Mouse (Mus musculus): ENCODE measurements around the gene Ltbp3. TPM values are rescaled to one million over a fixed set of nuclear protein-coding genes. Genes with fewer than 3 reads are reported as not detected.

The Ltbp3 gene
- total RNA-seq, 2 experiments from 2014 or later = 241 to 252 TPM

DNA sequence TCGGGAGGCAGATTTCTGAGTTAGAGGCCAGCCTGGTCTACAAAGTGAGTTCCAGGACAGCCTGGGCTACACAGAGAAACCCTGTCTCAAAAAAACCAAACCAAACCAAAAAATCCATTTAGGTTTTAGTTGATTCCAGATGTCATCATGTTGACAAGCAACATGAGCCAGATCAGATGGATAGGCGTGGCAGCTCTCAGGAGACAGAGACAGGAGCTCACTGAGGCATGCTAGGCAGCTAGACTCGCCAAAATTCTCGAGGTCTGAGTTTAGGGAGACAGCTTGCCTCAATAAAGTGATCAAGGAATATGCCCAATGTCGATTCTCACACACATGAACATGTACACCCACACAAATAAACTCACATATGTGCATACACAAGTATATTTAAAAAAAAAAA is 48.4 kb downstream of the Ltbp3 start:
- DNase-seq (ENCODE audit: low spot score in 2 of 2) = no peak

DNA sequence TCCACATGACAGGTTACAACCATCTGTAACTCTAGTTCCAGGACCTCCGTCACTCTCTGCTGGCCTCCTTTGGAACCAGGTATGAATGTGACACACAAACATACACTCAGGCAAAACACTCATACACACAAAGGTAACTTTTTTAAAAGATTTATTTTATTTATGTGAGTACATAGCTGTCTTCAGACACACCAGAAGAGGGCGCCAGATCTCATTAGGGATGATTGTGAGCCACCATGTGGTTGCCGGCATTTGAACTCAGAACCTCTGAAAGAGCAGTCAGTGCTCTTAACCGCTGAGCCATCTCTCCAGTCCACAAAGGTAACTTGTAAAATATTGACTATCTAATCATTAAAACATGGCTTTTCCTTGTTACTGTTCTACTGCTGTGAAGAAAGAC is 50.6 kb downstream of the Ltbp3 start:
- DNase-seq (ENCODE audit: low spot score in 2 of 2) = no peak

DNA sequence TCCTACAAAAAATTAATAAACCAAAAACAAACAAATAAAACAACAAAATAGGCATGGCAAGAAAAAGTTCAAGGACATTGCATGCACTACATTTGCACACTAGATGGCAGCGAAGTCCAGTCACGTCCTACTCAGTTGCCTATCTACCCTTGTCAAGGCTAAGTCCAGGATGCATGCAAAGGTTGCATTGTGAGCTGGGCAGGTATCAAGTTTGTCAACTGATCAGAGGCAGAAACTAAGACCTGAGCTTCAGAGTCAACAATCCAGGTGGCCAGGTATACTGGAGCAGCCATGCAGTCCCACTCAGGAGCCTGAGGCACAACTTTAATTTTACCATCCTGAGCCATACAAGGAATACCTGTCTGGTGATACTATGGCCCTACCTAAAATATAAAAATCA is 52.4 kb downstream of the Ltbp3 start:
- peak in 1 of 2 experiments; percentile 48 for DNase-seq (ENCODE audit: low spot score in 2 of 2)

DNA sequence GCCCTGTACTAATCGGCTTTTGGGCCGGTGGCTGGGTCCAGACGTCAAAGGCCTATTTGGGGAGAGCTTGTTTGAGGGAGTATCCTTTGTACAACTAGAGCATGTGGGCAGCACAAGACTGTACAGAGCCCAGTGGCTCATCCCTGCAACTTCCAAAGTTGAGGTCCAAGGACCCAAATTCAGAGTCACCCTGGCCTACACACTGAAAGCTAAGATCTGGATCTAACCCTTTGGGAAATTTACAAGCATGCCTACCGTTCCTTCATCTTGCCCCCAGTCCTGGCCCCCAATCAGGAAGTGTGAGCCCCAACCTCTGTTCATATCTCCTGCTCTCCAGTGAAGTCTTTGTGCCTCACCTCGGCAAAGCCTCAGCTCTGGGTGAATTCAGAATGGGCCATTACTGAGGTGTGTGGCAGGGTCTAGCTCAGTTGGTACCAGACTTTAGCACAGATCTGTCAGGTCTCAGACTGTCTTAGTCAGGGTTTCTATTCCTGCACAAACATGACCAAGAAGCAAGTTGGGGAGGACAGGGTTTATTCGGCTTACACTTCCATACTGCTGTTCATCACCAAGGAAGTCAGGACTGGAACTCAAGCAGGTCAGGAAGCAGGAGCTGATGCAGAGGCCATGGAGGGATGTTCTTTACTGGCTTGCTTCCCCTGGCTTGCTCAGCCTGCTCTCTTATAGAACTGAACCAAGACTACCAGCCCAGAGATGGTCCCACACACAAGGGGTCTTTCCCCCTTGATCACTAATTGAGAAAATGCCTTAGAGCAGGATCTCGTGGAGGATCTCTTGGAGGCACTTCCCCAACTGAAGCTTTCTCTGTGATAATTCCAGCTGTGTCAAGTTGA is 53.4 kb downstream of the Ltbp3 start:
- DNase-seq (ENCODE audit: low spot score in 2 of 2) = peak in 1 of 2 experiments; percentile 53

DNA sequence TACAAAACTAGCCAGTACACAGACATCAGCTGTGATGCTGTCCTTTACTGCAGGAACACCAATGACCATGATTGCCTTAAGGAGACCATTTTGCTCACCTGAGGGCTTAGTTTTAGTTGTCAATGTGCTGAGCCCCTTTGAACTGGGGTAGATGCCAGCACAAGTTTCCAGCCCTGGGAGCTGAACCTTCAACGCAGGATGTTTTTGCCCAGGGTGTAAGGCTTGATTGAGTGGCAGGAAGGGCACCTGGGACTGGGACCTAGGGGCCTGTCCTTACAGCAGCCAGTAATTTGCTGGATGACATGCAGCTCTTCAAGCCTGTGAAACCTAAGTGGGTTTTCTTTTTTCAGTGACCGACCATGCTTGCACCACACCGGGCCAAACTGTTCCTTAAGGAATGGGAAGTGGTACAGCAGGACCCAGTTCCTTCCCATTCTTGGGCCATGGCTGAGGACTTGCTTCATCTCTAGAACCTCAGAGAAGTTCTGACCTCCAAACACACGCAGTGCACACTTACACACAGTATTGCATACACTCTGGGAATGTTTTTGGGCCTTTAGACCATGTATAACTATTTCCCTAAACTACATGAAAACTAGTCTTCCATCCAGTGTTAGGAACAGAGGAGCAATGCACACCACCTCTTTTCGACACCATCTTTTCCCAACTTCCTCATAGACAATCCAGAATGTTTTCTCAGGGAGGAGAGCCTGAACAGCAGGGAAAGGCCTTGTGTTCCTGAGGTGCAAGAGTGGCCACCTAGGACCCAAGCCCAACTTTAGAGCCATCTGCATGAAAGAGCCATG is 54.3 kb downstream of the Ltbp3 start:
- DNase-seq (ENCODE audit: low spot score in 2 of 2) = peak; percentile 46 to 53

DNA sequence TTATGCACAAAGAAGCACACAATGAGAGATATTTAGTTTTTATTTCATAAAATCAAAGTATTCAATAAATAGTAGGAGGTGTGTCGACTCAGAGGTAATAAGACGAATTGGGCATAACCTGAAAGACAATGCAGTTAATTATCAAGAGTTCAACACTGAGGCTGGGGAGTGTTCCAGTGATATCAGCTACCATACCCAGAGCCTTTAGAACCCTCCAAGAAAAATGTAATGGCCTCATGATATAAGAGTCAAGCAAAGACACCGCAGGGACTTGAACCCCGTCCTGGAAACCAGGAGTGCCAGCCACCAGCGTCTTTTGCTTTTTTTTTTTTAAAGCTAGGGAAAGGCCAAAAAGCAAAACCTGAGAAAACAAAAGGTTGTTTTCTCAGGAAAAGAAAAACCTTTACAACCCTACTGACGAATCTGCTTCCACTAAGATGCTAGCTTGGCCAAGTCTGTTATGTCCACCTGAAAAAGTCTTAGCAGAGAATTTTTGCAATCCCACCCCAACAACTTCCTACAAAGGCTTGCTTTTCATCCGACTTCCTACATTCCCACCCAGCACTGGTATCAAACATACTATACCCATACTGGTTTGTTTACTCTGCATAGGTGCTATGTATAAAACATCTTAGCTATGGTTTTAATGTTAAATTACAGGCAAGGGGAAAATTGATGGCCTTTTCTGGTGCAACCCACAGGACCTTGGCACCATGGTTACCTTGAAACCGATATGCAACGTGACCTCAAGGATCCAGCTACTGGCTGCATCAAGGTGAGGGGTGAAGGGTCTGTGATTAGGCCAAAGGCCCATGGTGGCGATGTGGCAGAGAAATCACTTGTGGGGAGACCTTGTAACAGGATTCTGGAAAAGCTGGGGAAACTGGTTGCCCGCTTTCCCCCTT is 55.2 kb downstream of the Ltbp3 start:
- DNase-seq (ENCODE audit: low spot score in 2 of 2) = no peak

DNA sequence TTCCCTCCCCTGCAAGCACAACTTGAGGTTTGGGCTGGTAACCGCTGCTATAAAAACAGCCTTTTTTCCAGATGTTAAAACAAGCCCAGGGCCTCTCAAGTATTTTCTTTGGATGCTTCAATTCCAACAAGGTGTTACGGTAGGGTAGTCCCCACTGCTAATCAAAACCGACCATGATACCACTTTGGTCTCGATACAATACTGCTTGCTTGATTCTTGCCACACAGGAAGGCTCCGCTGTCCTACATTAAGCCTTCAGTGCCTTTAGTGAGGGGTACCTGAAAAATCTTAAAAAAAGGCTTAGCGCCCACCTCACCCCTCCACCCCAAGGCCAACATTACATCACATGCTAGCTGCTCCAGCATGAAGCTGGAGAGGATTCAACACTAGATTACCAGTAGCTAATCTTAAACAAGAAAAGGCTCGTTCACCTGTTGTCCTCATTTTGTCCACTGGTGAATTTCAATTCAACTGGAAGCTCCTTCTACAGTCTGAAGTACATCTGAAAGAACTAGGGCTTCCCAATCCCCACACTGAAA is 55.9 kb downstream of the Ltbp3 start:
- DNase-seq (ENCODE audit: low spot score in 2 of 2) = no peak

DNA sequence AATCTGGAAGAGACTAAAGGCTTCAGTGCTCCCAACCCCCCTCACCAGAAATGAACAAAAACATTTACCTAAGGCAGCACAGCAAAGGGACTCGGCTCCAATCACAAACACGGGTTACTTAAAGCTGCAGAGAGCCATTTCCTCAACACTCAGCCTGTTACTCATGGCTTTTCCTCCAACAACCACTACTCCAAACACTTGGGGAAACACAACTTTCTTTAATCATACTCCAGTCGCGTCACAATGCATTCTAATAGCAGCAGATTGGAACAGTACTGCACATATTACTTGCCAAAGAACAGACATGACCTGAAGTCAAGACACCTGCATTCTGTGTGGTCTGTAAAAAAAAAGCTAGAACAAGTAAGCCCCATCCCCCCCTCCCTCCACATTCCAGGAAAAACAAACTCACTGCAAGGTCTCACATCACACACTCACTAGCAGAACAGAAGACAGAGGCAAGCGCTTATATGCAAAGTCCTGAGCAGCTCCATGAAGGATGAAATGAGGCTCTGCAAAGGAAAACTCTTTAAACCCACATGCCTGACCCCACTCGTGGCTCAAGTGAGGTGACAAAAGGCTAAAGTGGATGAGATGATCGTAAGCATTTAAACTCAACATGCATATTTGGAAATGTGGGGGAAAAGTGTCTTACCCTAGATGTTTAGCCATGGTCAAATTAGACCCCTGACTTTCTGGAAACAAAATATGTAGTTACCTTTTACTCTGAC is 56.8 kb downstream of the Ltbp3 start:
- no peak for DNase-seq (ENCODE audit: low spot score in 2 of 2)

DNA sequence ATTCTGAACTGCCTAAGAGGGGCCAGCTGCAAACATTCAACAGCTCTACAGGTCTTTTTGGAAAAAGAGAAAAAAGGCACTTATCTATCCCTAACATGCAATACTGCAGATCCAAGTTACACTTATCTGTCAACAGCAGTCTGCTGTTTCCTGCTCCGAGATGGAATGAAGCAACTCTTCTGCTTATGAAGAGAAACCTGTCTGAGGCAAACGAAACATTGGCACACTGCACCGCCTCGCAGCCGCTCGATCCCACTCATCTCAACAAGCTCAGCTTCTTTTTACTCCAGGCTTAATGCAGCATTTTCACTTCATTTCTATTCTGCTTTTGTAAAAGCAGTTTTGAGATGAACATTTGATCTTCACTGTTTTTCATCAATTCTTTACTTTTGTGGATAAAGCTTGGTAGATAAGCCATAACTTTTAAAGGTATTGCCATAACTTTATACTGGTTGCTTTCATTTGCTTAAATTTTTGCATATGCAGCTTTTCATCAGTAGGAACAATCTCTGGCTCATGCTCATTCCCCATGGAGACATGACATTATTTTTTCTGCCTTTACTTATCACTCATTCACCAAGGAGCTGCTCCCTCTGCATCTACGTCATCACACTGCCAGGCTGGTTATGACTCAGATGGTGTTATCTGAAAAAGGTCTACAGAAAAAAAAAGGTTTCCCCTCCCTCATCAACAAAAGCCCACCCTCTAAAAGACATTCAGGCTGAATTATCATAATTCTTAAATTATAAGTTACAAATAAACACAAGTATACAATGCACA is 58.2 kb downstream of the Ltbp3 start:
- no peak for DNase-seq (ENCODE audit: low spot score in 2 of 2)

DNA sequence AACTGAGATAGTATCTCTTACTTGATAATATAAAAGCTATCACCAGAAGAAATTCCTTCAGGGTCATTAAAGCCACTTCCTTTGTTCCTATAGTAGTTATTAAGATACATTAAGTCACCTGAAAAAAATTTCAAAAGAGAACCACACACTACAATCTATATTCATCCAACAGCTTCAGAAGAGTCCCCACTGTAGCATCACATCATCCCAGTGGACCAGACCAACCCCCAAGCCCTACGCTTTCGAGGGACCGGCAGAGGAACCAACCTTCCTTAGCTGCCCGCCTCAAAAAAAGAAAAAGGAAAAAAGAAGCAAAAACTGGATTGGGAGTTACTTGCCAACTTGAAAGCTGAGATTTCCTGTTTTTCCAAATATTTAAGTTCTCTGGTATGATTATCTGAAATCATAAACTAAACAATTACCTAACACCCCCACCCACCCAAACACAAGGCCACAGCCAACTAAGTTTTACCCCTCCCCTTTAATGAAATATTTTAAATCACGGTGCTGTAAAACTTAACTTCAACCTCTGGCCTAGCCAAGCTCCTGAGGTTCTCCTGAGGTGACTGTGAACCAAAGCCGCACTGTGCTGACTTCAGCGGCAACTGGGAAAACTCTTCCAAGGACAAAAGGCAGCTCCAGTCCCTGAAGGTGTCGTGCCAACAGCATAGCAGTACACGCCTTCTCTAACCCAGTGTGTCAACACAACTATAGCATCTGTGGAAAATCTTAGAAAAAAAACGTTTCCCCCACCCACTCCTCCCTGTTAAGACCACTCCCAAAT is 59.1 kb downstream of the Ltbp3 start:
- no peak for DNase-seq (ENCODE audit: low spot score in 2 of 2)

DNA sequence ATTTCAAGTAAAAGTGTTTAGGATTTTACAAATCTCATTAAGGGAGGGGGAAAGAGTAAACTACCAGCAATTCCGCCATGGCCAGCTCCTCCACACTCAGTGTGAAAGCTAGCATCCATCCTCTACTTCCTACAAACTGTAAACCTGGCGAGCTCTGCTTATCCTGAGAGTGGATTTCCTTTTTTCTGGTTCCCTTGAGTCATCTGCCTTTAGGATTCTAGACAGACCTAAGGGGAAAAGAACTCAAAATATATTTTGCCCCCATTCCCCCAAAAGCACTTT is 59.6 kb downstream of the Ltbp3 start:
- no peak for DNase-seq (ENCODE audit: low spot score in 2 of 2)

DNA sequence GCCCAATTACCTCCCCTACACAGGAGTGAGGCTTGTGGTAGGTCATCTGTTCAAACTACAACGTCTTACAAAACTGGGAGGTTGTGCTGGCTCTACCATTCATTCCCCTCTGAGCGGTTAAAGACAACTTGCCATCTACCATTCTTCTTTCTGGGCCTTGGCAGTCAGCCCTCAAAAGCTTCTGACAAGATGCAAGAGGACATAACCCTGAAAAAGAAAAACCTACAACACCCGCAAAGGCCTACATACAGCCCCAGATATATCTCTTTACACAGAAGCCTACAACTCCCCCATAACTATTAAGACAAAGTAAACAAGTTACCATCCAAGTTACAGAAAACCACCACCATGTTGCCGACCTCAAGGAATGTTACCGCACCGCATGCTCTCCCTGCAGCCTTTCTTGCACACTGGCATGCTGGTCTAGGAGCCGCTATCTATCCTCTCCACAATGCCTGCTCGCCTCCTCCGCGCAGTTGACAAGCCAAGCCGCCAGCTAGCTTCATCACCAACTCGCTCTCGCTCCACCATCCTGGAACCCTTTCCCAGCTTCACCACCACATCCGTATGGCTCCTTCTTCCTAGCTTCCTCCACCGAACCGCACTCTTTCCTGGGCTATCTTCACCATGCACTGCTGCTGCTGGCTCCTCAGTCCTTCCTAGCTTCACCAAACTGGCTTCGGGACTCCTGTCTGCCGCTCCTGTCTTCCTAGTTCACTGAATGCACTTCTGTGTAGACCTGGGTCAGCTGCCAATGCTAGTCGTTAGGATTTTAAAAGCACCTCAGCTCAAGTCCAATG is 60.1 kb downstream of the Ltbp3 start:
- DNase-seq (ENCODE audit: low spot score in 2 of 2) = no peak

DNA sequence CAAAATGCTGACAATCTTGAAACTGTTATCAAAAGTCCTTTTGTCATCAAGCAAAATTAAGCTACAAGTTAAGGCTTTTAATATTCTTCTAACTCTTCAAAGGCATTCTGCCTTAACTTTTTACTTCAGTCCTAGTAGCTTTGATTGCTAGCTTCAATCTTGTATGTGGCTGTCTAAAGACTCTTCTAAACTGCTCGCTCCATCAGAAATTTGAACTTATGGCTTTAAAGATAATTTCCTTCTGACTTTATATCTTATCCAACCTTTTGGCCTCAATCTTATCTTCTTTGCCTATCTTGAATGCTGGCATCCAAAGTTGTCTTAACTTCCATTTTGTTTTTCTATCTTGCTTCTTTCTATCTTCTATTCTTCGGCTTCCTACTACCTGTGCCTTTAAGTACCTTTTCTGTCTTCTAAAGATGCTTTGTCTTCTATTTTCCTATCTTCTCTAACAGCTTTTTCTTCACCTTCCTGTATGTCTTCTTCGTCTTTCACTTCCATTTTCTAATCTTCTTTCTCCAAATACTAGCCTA is 60.8 kb downstream of the Ltbp3 start:
- no peak for DNase-seq (ENCODE audit: low spot score in 2 of 2)

DNA sequence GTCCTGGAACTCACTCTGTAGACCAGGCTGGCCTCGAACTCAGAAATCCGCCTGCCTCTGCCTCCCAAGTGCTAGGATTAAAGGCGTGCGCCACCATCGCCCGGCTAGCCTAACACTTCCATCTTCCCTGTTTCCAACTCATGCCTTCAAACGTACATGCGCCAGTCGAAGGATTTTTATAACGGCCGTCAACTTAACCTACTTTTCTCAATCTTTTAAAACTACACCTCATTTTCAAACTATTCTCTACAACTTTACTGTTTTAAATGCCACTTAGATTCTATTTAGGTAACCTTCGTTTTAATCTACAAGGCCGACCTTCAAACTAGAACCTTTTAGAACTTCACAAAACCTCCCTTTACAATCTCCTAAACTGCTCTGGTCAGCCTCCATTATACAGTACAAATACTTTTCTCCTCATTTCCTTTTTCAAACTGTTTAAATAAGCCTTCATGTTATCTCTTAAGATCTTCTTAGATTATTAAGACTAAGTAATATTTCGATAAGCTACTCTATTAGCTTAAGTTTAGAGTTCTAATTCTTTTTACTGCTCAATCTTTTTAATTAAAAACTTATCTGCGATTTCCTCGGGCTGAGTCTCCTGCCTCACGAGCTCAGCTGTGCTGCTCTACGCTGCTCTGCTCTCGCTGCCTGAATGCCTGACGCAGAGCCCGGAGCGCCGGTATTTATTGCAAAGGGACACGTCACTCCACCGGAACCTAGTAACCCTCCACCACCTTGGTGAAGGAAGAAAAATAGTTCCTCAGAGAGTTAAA is 61.5 kb downstream of the Ltbp3 start:
- peak; percentile 99 for DNase-seq (ENCODE audit: low spot score in 2 of 2)

DNA sequence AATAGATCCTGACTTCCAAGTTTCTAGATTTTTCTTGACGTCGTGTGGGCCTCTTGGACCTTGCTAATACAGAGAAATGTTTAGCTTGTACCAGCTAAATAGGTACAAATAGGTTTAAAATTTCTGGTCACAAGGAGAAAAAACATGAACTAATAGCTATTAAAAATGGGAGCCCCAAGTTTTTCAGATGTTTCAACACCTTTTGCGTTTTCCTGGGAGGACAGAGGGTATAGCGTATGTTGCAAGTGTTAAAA is 62.0 kb downstream of the Ltbp3 start:
- no peak for DNase-seq (ENCODE audit: low spot score in 2 of 2)

DNA sequence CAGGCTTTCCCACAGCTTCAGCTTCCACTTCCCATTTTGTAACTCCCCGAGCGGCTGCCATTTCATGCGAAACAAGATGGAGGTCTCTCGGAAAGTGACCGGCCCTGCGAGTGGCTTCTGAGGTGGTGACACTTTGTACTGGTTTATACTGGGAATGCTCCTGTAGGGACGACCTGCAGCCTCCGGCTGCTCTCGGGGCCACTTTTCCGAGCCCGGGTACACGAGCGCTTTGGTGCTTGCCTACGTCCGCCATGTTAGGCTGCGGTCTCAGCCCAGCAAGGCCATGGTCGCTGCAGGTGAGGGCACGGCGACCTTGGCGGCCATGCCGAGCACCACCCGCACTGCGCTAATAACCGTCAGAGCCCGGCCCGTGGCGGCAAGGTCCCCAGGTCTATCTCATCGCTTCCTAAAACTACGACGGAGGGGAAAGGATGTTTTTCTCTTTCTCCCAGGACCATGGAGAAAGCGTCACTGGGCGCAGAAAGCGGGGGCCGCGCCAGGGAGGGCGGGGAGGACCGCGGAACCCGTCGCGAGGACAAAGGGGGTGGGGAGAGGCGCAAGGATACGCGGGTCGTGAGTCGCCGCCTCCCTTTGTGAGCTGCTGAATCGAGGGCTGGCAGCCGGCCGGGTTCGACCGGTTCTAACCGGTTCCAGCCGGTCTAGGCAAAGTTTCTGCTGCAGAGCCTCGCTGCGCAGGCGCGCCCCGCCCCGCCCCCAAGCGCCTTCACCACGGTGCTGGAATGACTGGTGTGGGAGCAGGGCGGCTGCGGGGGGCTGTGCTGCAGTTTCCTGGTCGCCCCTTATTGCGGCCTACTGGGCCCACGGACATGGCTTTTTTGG is 62.6 kb downstream of the Ltbp3 start:
- peak; percentile 100 for DNase-seq (ENCODE audit: low spot score in 2 of 2)

Data from adrenal gland, adult 18-20 months (tissue).